Mouse (Mus musculus) NIH3T3 (cell line): Measurements from ENCODE around the gene Hist1h3b.

Source experiments
- DNase-seq: peaks from one replicate; pipeline ENCODE4 v3.0.0-alpha.2; 2012; ENCODE audit warnings: low read depth

The Hist1h3b gene

GRCm38 (mm10) chr13:23738677-23739068 is 13.4 kb upstream of the Hist1h3b start, which contains the start of gene Hist1h1c:
Hist1h1c (plus strand) TSS chr13:23738808.
- DNase-seq, result peak; percentile 95

DNA sequence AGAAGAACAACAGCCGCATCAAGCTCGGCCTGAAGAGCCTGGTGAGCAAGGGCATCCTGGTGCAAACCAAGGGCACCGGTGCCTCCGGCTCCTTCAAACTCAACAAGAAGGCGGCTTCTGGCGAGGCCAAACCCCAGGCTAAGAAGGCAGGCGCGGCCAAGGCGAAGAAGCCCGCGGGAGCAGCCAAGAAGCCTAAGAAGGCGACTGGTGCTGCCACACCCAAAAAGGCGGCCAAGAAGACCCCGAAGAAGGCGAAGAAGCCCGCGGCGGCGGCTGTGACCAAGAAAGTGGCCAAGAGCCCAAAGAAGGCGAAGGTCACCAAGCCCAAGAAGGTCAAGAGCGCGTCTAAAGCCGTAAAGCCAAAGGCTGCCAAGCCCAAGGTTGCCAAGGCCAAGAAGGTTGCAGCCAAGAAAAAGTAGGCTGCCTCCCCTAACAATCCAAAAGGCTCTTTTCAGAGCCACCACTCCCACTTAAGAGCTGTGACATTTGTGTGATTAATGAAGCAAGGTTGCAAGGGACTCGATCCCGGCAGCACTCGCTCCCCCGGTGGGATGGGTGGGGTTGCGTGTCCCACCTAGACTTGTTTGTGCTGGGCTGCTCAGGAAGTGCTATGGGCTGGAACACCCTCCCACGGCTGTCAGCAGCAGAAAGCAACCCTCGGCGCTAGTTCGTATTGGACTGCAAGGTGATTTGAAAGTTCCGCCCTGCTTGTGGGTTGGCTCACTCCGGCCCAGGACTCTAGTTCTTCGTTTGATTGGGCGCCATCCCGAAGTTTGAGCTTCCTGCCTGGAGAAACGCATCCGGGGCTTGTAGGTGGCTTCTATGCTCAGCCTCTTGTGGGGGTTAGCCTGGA is 12.8 kb upstream of the Hist1h3b start:
- peak; percentile 94 for DNase-seq

DNA sequence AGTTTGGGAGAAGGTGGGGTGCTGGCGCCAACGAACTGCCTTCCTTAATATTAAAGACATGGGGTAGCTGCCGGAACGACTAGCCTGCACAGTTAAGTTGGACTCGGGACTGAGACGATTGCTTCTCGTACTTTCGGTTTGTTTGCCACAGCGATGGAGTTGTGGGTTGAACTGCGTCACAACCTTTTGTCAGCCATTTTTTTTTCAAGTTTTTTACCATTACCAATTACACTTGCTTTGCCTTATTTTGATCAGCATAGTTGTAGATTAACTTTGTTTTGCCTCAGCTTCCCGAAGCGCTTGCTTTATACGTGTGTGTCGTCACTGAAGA is 12.2 kb upstream of the Hist1h3b start:
- no peak for DNase-seq

DNA sequence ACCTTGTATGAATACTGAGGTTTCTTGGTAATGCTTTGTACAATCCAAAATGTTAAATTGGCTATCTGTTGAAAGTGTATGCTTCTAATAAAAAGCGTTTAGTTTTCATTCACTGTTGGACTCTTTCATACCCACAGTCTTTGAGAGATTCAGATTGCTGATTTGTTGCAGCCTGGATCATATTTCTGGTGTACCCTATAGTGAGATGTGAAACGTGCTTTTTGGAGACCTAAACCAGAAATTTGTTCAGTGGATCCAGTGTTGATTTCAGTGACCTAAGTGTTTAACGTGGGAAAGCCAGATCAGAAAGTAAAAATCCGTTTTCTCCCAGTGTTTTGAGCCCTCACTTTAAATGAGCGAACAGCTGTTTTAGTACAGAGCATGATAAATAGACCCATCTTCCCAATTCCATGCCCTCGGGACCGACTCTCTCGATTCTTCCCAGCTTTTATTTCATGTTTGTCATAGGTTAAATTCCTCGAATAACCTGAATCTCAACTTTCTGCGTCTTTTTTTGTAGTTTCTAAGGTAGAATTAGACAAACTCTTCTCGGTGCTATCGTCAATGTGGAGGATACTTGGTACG is 11.7 kb upstream of the Hist1h3b start:
- DNase-seq, result peak; percentile 38

GRCm38 (mm10) chr13:23740910-23741309 is 11.2 kb upstream of the Hist1h3b start:
- peak; percentile 23 for DNase-seq

DNA sequence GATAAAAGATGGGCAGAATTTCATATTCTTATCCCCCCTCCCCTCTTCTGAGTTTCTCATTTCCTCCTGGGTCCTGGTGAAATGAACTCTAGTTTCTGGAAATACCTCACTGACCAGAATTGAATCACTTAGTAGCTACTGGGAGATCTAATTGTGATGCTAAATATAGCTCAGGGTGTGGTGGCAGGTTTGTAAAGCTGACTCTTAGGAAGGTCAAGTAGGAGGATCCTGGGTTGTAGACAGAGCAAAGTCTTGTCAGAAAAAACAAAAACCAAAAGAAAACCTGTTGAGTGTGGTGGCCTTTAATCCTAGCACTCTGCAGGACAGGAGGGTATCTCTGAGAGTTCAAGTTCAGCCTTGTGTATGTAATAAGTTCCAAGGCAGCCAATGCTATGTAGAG is 10.1 kb upstream of the Hist1h3b start:
- DNase-seq, result no peak

GRCm38 (mm10) chr13:23743215-23743614 is 8.9 kb upstream of the Hist1h3b start:
- no peak for DNase-seq

- DNase-seq, result no peak
Observed at GRCm38 (mm10) chr13:23743963-23744362, 8.1 kb upstream of the Hist1h3b start.

DNA sequence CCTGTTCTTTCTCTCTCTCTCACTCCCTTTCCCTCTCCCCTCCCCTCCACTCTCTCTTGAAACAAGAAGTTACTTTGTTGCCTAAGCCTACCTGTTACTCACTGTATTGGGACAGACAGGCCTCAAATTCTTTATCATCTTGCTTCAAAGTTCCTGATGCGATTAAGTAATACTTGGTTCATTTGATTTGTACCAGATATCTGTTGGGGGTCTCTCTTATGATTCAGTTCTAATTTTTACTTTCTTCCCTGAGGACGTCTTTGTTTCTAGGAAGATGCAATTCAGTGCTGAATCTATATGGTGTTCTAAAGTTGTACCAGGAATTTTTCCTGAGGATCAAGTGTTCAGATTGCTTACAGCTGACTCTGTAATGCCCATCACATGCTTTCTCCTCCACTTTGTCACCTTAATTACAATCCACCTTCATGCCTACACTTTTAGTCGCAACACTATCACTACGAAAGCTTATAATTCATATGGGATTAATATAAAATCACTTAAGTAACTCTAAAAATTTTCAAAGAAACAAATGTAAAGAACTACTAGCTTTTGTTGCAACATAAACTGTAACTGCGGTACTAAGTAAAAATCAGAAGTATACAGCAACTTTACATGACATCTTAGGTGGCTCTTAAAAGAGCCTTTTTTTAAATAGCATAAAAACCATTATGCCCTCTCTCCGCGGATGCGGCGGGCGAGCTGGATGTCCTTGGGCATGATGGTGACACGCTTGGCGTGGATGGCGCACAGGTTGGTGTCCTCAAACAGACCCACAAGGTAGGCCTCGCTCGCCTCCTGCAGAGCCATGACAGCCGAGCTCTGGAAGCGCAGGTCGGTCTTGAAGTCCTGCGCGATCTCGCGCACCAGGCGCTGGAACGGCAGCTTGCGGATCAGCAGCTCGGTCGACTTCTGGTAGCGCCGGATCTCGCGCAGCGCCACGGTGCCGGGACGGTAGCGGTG is 7.4 kb upstream of the Hist1h3b start:
- DNase-seq, result no peak

DNA sequence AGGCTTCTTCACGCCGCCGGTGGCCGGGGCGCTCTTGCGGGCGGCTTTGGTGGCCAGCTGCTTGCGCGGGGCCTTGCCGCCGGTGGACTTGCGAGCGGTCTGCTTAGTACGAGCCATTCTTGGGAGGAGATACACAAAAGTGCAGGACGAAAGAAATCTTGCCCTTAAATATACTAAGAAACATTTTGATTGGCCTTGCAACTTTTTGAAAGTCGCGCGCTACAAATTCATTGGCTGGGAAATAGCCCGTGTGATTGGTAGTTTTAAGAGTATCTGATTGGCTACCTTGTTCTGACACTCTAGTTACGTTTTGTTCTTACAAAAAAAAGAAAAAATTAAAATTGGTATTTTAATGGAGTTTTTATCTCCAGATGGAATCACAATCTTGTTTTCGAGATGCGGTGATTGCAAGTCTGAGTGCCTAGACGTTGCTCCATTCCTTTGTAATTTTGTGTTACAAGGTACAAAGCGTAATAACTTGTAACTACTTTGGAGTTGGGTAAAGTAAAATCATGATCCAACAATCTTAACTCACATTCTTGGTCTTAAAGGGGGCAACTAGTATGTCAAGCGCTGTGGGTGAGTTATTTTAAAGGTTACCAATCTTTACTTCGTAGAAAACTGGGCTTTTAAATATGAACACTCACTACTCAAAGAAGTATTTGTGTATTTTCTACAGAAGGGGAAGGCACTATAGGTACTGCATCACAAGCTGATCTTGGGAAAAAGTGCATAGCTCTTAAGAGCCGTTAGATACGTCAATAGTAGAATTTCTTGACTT is 6.5 kb upstream of the Hist1h3b start, which contains the start of gene Hist1h3c:
Gene Hist1h3c (minus strand): TSS at position 222 of the 781 bp plus-strand sequence.
- DNase-seq, result peak; percentile 92

DNA sequence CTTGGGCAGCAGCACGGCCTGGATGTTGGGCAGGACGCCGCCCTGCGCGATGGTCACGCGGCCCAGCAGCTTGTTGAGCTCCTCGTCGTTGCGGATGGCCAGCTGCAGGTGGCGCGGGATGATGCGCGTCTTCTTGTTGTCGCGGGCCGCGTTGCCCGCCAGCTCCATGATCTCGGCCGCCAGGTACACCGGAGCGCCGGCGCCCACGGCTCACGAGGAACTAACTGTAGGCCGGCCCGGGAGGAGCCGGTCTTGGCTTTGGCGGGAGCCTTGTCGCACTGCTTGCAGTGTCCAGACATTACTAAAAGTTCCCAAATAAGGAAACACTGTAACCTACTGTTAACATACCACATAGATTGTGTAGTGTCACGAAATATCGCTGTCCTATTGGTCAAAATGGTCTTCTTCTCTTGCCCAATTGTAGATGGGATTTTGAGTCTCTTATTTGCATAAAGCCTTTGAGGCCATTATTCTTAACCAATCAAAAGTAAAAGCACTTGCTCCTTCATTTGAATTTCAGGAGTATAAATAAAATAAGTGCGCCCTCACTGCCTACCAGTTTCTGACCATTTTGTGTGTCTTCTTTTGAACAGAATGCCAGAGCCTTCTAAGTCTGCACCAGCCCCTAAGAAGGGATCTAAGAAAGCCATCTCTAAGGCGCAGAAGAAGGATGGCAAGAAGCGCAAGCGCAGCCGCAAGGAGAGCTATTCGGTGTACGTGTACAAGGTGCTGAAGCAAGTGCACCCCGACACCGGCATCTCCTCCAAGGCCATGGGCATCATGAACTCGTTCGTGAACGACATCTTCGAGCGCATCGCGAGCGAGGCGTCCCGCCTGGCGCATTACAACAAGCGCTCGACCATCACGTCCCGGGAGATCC is 5.6 kb upstream of the Hist1h3b start, which contains the start of gene Hist1h2bb:
Gene Hist1h2bb (plus strand): TSS at position 534 of the 880 bp plus-strand sequence.
- DNase-seq, result peak; percentile 84

DNA sequence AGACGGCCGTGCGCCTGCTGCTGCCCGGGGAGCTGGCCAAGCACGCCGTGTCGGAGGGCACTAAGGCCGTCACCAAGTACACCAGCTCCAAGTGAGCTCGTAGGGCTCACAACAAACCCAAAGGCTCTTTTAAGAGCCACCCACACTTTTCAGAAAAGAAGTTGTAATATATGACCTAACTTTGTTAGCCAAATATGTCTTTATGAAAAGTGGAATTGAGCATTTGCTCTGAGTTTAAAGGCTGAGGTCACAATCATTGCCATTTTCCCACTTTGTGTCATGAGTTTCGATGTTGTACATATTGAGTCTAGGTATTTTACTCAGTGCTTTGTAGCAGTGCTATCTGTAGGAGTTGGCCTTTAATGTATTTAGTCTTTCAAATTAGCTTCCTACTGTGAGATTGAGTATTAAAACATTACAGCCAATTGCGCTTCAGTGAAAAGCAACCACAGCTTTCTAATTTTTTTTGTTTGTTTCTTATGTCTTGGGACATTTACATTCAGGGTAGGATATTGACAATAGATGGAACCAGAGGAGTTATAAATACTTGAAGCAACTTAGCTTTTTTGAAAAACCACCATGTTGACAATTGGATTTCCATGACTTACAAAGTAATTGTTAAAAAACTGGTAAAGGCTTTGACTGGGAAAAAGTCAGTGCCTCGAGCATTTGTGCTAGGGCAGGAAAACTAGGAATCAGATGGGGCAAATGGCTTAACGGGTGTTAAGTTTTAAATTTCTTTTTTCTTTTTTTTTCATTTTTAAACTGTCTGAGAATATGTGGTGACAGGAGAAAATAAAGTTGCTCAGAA is 4.8 kb upstream of the Hist1h3b start:
- no peak for DNase-seq

- no peak for DNase-seq
Observed at GRCm38 (mm10) chr13:23747892-23748288, 4.2 kb upstream of the Hist1h3b start.

DNA sequence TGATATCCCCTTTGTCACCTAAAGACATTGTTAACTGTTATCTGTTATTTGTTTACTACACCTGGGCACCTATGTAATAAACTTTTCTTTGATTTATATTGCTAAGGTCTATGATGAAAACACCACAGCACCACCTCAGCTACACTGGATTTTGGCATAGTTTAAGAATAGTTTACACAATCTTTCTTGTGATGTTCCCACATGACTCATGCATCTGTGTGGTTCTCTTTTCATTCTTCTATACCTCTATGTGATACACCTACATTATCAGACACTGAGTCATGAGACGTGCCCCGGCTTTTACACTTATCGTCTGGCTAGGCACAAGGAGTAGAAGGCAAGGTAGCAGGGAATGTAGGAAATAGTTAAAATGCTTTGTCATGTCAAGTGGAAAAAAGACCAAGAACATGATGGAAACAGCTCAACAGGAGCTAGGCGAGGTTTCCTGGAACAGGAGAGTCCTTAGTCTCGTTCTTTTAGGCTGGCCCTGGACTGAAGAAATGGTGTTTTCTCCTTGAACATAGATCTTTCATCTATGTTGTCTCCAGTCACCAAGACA is 2.4 kb upstream of the Hist1h3b start:
- no peak for DNase-seq

- DNase-seq, result peak; percentile 65
Observed at GRCm38 (mm10) chr13:23750839-23751477, 1.1 kb upstream of the Hist1h3b start, which contains the start of gene Hist1h2ab. Hist1h2ab (plus strand) TSS chr13:23751126.

- DNase-seq, result no peak
Observed at GRCm38 (mm10) chr13:23751478-23751956, 550 bp upstream of the Hist1h3b start.

- DNase-seq, result no peak
Observed at GRCm38 (mm10) chr13:23752742-23753172, 690 bp downstream of the Hist1h3b start.

DNA sequence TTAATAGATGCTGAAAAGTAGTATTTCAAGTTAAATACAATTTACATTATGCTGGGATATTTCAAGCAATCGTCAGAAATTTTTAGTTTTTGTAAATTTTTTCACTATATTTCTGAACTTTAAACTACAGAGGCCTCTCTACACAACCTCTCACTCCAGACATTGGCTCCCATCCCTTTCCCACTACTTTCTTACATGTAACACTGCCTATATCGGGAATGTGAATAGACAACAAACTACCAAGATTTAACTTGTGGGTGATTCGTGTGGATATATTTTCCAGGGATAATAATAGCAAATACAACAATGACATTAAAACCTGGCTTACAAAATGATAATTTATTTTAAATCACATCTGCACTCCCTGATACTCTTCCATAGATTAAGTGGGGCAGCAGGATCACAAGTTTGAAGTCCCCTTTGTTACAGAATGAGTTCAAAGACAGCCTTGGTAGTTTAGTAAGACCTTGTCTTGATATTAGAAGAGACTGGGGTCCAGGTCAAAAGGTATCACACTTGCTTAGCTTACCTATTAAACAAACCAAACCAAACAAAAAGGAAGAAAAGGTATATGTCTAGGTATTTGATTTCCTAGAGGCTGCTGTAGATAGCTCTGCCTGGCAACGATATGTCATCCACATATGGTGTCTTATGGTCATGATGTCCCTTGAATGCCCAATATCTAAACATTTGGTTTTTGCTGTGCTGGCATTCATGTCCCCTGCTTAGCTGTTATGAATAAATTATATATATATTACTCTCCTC is 1.4 kb downstream of the Hist1h3b start:
- no peak for DNase-seq
